Mouse (Mus musculus) brain, embryonic 18.5 days (tissue): ENCODE results near the gene Kmo.
A peak's percentile ranks its signal among the peaks of the same experiment; 100 is the strongest.

ENCODE experiments used
- DNase-seq: peaks from one replicate; pipeline ENCODE4 v3.0.0-alpha.2; 2012; ENCODE audit warnings: low read depth, low spot score

Kmo gene

DNA sequence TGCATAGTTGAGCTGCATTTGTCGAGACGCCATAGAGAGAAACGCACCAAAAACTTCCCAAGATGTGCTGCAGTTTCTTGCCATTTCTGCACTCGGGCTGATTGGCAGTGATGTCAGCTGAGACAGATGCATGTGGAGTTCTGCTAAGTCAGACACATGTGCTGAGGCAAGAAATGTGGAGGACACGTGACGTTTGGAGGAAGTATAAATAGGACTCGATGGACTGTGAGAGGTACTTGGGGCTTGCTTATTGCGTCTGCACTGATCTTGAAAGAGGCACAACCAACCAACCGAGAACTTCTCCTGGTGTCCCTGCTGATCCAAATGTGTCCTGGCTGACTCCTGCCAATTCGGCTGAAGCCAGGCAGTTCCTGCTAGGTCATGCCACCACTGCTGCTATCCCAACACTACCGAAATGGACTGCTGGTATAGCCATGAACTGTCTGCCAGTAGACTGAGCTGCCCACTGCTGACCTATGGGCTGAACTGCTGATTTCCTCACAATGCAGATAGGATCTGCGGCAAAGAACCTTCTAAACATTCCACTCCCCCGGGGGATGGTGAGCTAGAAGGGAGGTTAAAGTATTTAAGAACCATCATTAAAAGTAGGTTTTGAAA lies at the start of gene Kmo:
Gene Kmo, plus strand, starts transcription at position 568 of the 618 bp plus-strand sequence.
- no peak for DNase-seq

GRCm38 (mm10) chr1:175574129-175574528 lies 46.1 kb upstream of the Kmo start:
- DNase-seq, result no peak

DNA sequence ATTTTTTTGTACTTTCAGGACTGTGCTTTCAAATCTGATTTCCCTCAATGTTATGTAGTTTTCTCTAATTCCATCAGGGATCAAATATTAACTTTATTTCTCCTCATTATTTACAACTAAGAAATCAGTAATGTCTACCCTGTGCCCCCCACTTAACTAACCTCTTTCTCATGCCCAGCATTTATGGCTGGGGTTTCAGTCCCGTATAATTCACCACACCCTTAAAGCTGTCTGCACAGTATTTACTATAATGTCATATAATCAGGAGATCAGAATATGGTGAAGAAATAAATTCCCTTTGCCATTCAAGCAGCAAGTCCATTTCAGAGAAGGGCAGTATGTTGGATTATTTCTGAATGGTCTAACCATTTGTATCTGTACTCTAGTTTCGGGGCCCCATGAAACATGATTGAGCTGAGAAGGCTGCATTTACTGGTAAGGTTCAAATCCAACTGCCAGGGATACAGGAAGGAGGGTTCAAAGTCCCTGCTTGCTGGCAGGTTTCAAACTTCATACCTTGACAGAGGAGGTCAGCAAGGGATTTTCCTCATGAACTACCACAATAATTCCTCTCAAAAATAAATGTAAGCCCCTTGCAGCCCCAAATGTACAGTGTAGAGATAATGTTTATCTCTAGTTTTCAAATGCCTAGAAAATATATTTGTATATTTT lies 41.6 kb upstream of the Kmo start:
- no peak for DNase-seq

GRCm38 (mm10) chr1:175579598-175580235 lies 40.5 kb upstream of the Kmo start:
- no peak for DNase-seq

DNA sequence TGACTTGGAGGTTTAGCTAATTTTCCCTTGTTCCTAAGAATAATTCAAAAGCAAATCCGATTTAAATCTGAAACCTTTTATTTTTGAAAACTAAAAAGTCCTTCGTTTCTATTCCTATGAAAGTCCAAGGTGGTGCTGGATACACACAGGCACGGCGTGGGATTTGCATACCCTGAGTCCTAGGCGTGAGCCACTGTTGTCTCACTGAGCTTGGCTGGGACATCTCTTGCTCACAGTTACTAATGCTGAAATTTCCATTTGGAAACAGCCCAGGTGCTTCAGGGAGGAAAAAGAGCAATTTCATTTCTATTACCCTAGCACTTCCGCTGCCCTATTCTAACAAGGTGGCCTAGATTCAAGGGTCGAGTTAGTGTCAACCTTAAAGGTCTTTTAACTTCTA lies 39.8 kb upstream of the Kmo start:
- DNase-seq, result no peak

DNA sequence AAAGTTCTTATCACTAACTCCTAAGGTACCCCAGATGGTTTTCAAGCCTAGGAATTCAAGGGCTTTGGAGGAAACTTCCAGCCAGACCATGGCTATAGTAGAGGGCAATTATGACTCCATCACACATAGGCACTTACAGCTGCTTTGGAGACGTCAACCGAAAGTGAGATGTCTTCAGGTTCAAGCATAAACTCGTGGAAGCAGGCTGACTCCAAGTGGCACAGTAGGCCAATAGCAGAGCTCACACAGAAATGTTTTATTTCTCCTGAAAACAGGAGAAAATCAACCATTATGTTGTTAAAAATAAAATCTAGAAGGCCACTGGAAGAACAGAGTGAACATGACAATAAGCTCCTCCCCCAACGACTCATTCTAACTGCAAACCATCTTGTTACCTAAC lies 37.4 kb upstream of the Kmo start:
- DNase-seq, result no peak

DNA sequence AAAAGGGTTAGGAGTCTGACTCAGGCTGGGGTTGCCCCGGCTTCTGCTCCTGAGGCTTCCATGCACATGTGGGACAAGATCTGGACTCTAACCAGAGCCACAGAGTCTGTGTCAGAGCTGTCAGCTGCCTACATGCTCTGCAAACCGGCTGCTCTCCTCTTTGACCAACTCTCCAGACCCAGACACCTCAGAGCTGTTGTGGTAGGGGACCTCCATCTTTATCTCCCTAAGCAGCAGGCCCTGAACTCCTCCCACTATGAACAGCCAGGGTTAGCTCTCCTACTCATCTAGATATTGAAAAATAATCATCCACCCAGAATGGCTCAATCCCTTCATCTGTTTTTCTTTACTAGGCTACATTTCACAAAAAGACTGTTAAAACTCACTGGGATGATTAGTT lies 34.9 kb upstream of the Kmo start:
- DNase-seq, result no peak

GRCm38 (mm10) chr1:175586656-175587055 lies 33.5 kb upstream of the Kmo start:
- DNase-seq, result no peak

- no peak for DNase-seq
Observed at GRCm38 (mm10) chr1:175592832-175593231, 27.3 kb upstream of the Kmo start.

- no peak for DNase-seq
Observed at GRCm38 (mm10) chr1:175602231-175602630, 17.9 kb upstream of the Kmo start.

GRCm38 (mm10) chr1:175603390-175603789 lies 16.8 kb upstream of the Kmo start:
- no peak for DNase-seq

DNA sequence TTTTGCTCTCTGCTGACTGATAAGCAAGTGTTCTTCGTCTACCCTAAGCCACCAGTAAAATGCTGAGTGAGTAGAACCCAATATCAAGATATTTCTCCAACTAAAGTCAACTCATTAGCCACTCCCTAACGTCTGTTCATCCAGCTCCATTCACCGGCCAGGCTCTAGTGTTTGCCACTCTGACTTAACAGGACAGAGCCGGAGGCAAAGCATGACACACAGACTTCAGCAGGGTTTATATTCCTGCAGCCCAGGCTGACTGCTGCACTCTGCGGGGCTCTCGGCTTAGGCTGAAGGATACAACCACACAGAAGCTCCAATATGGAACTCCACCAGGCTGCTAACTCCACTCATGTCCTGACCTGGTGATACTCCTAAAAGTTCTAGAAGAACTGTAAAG lies 12.9 kb upstream of the Kmo start:
- no peak for DNase-seq

- no peak for DNase-seq
Observed at GRCm38 (mm10) chr1:175607838-175608585, 12.2 kb upstream of the Kmo start.

GRCm38 (mm10) chr1:175608708-175609107 lies 11.5 kb upstream of the Kmo start:
- no peak for DNase-seq

DNA sequence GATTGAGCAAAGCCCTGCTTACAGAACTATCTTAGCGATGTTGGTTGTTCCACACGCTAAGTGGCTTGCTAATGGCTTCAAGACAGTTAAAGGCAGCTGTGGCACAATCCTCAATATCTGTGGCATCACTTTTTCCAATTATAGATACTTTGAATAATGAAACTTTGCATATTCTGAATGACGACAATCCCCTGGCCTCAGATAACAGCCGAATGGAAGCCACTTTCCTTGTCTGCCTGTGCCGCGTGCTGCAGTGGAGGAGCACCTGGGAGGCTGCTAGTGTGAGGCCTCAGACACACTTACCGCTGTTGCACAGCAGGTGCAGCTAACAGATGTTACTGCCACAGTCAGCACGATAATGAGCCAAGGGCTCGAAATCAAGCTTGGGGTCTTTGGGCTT lies 5.2 kb upstream of the Kmo start:
- no peak for DNase-seq

DNA sequence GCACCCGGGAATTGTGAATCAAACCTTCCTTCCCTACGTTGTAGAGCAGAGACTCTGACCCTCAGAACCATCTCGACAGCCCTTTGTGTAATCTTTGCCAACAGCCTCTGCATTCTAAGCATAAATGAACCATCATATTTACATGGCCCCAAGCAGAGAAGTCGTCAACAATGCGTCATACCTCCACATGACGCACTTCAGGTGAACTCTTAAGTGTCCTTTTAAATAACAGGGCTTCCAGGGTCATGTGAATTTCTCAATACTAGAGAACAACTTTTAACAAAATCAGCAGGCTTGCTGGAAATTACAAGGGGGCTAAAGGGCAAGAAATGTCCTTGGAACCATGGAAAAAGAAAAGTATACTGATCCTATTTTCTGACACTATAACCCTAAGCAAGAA lies 3.5 kb downstream of the Kmo start:
- no peak for DNase-seq

- peak; percentile 97 for DNase-seq
Observed at GRCm38 (mm10) chr1:175625257-175625879, 5.2 kb downstream of the Kmo start, which contains the start of gene Fh1. Gene Fh1, minus strand, starts transcription at chr1:175625635.

DNA sequence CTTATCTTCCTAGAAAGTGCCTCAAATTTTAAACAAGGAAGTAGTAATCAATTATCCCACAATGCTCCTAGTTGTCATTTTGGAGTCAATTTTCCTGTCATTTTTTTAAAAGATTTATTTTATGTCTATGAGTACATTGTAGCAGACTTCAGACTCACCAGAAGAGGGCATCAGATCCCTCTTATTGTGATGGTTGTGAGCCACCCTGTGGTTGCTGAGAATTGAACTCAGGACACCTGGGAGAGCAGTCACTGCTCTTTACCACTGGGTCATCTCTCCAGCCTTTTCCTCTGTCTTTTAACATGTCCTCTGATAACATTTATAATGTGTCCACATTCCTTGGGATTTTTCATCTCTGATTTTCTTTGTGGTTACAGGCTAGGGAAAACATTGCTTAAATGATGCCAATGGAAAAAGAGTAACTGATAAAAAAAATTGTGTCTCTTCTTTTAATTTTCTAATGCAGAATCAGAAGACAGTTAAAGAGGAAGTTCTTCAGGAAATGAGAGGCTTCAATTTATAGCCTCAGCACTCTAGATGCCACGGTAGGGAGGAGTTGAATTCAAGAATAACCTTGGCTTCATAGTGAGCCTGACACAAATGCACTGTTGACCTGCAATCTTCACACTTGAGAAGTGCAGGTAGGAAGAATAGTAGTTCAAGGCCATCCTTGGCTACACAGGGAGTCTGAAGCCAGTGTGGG lies 6.0 kb downstream of the Kmo start:
- no peak for DNase-seq

GRCm38 (mm10) chr1:175629248-175629647 lies 9.1 kb downstream of the Kmo start:
- no peak for DNase-seq

DNA sequence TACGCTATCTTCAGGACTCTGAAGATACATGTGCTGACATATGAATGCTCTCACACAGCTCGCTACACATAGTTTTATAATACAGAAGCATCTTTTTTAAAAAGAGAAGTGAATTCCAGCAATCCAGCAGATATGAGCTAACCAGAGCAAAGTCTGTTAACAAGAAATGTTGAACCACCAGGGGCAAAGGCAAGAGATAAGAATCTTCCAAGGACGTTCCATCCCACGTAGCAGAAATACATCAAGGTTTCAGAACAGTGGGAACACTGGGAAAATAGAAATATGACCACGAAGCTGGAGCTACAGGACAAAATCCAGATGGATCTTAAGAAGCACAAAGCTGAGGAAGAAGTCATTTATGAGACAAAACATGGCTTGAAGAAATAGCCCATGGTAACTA lies 10.2 kb downstream of the Kmo start:
- DNase-seq, result no peak

- no peak for DNase-seq
Observed at GRCm38 (mm10) chr1:175631080-175631479, 10.9 kb downstream of the Kmo start.
